Mouse (Mus musculus) right cerebral cortex, adult 18-20 months (tissue): ENCODE results near the gene Ezh1.

Experiments
- DNase-seq: peaks from one replicate; pipeline ENCODE4 v3.0.0; 2022; ENCODE audit warnings: mixed read lengths

The Ezh1 gene

GRCm38 (mm10) chr11:101226065-101226701 is at the start of gene Ezh1:
Ezh1 (minus strand) TSS chr11:101226463.
- DNase-seq: peak; percentile 91

GRCm38 (mm10) chr11:101275309-101275708 is 49.0 kb upstream of the Ezh1 start:
- DNase-seq: no peak

- DNase-seq: no peak
These were observed 46.2 kb upstream of the Ezh1 start for GRCm38 (mm10) chr11:101272446-101272845.

- no peak for DNase-seq
These were observed 43.4 kb upstream of the Ezh1 start for GRCm38 (mm10) chr11:101269577-101270116.

GRCm38 (mm10) chr11:101265906-101266305 is 39.6 kb upstream of the Ezh1 start:
- DNase-seq: no peak

- DNase-seq: no peak
These were observed 38.8 kb upstream of the Ezh1 start for GRCm38 (mm10) chr11:101264954-101265471.

GRCm38 (mm10) chr11:101263989-101264280 is 37.7 kb upstream of the Ezh1 start:
- no peak for DNase-seq

GRCm38 (mm10) chr11:101263138-101263988 is 37.1 kb upstream of the Ezh1 start:
- no peak for DNase-seq

- DNase-seq: no peak
These were observed 36.2 kb upstream of the Ezh1 start for GRCm38 (mm10) chr11:101262272-101262967.

- DNase-seq: no peak
These were observed 34.6 kb upstream of the Ezh1 start for GRCm38 (mm10) chr11:101260826-101261380.

- DNase-seq: no peak
These were observed 33.9 kb upstream of the Ezh1 start, which contains the start of gene Wnk4 for GRCm38 (mm10) chr11:101259948-101260825. Wnk4 (plus strand) TSS chr11:101260567.

GRCm38 (mm10) chr11:101259261-101259712 is 33.0 kb upstream of the Ezh1 start:
- DNase-seq: peak; percentile 80

GRCm38 (mm10) chr11:101255826-101256775 is 29.8 kb upstream of the Ezh1 start:
- DNase-seq: no peak

- peak; percentile 89 for DNase-seq
These were observed 27.5 kb upstream of the Ezh1 start, which contains the start of gene Vps25 for GRCm38 (mm10) chr11:101253613-101254389. Vps25 (plus strand) TSS chr11:101253707.

GRCm38 (mm10) chr11:101252941-101253340 is 26.7 kb upstream of the Ezh1 start:
- no peak for DNase-seq

- DNase-seq: no peak
These were observed 24.8 kb upstream of the Ezh1 start for GRCm38 (mm10) chr11:101251031-101251430.

GRCm38 (mm10) chr11:101248258-101248994 is 22.2 kb upstream of the Ezh1 start:
- peak; percentile 60 for DNase-seq

- DNase-seq: no peak
These were observed 21.3 kb upstream of the Ezh1 start for GRCm38 (mm10) chr11:101247521-101248030.

- DNase-seq: no peak
These were observed 20.4 kb upstream of the Ezh1 start for GRCm38 (mm10) chr11:101246702-101247012.
